Mouse (Mus musculus): Measurements from ENCODE around the gene Krtap10-4. TPM values are rescaled to one million over a fixed set of nuclear protein-coding genes. Genes with fewer than 3 reads are reported as not detected.

Krtap10-4 gene
- polyA plus RNA-seq, 1 experiment from 2014 or later: not detected

Other genes with a start within 250 kb of the Krtap10-4 start
- 63.6 and 70.8 TPM in 2 replicates for gene Pttg1ip, start 245.4 kb downstream of the Krtap10-4 start, polyA plus RNA-seq (2015; fragmentation: Nextera tagmentation; extraction: Ambion mirVana)
- 315 and 350 TPM in 2 replicates for gene Sumo3, start 221.0 kb downstream of the Krtap10-4 start, polyA plus RNA-seq (2015; fragmentation: Nextera tagmentation; extraction: Ambion mirVana)
- gene Gm49325, start 220.9 kb downstream of the Krtap10-4 start, polyA plus RNA-seq (2015; fragmentation: Nextera tagmentation; extraction: Ambion mirVana): 1.5 and 2.9 TPM in 2 replicates
- 80.9 and 81.8 TPM in 2 replicates for gene Ube2g2, start 204.8 kb downstream of the Krtap10-4 start, polyA plus RNA-seq (2015; fragmentation: Nextera tagmentation; extraction: Ambion mirVana)
- 1.3 and 1.6 TPM in 2 replicates for gene Tspear, start 140.5 kb downstream of the Krtap10-4 start, polyA plus RNA-seq (2015; fragmentation: Nextera tagmentation; extraction: Ambion mirVana)
- gene Gm19402, start 136.3 kb downstream of the Krtap10-4 start, polyA plus RNA-seq (2015; fragmentation: Nextera tagmentation; extraction: Ambion mirVana): not detected in 2 replicates
- gene Gm9508, start 129.9 kb downstream of the Krtap10-4 start, polyA plus RNA-seq (2015; fragmentation: Nextera tagmentation; extraction: Ambion mirVana): not detected in 2 replicates
- not detected in 2 replicates for gene Gm10272, start 120.5 kb downstream of the Krtap10-4 start, polyA plus RNA-seq (2015; fragmentation: Nextera tagmentation; extraction: Ambion mirVana)
- gene Gm10024, start 115.6 kb downstream of the Krtap10-4 start, polyA plus RNA-seq (2015; fragmentation: Nextera tagmentation; extraction: Ambion mirVana): not detected in 2 replicates
- gene Gm10142, start 111.3 kb downstream of the Krtap10-4 start, polyA plus RNA-seq (2015; fragmentation: Nextera tagmentation; extraction: Ambion mirVana): not detected in 2 replicates
- gene Krtap12-1, start 106.5 kb downstream of the Krtap10-4 start, polyA plus RNA-seq (2015; fragmentation: Nextera tagmentation; extraction: Ambion mirVana): not detected in 2 replicates
- not detected in 2 replicates for gene Gm10100, start 100.6 kb downstream of the Krtap10-4 start, polyA plus RNA-seq (2015; fragmentation: Nextera tagmentation; extraction: Ambion mirVana)
- not detected in 2 replicates for gene Gm18596, start 84.5 kb downstream of the Krtap10-4 start, polyA plus RNA-seq (2015; fragmentation: Nextera tagmentation; extraction: Ambion mirVana)
- not detected in 2 replicates for gene Gm9736, start 75.7 kb downstream of the Krtap10-4 start, polyA plus RNA-seq (2015; fragmentation: Nextera tagmentation; extraction: Ambion mirVana)
- gene Gm3233, start 67.4 kb downstream of the Krtap10-4 start, polyA plus RNA-seq (2015; fragmentation: Nextera tagmentation; extraction: Ambion mirVana): not detected in 2 replicates
- not detected in 2 replicates for gene Gm3238, start 55.8 kb downstream of the Krtap10-4 start, polyA plus RNA-seq (2015; fragmentation: Nextera tagmentation; extraction: Ambion mirVana)
- not detected in 2 replicates for gene Gm7138, start 50.2 kb downstream of the Krtap10-4 start, polyA plus RNA-seq (2015; fragmentation: Nextera tagmentation; extraction: Ambion mirVana)
- gene Gm3250, start 44.6 kb downstream of the Krtap10-4 start, polyA plus RNA-seq (2015; fragmentation: Nextera tagmentation; extraction: Ambion mirVana): not detected in 2 replicates
- not detected in 2 replicates for gene Gm7137, start 38.9 kb downstream of the Krtap10-4 start, polyA plus RNA-seq (2015; fragmentation: Nextera tagmentation; extraction: Ambion mirVana)
- gene Gm9639, start 32.0 kb downstream of the Krtap10-4 start, polyA plus RNA-seq (2015; fragmentation: Nextera tagmentation; extraction: Ambion mirVana): not detected in 2 replicates
- not detected in 2 replicates for gene Gm19668, start 28.0 kb downstream of the Krtap10-4 start, polyA plus RNA-seq (2015; fragmentation: Nextera tagmentation; extraction: Ambion mirVana)
- gene Gm9507, start 15.3 kb downstream of the Krtap10-4 start, polyA plus RNA-seq (2015; fragmentation: Nextera tagmentation; extraction: Ambion mirVana): not detected in 2 replicates
- gene Gm2696, start 12.4 kb downstream of the Krtap10-4 start, polyA plus RNA-seq (2015; fragmentation: Nextera tagmentation; extraction: Ambion mirVana): not detected in 2 replicates
- not detected in 2 replicates for gene Krtap10-10, start 8.9 kb upstream of the Krtap10-4 start, polyA plus RNA-seq (2015; fragmentation: Nextera tagmentation; extraction: Ambion mirVana)
- gene Gm36176, start 19.7 kb upstream of the Krtap10-4 start, polyA plus RNA-seq (2015; fragmentation: Nextera tagmentation; extraction: Ambion mirVana): not detected in 2 replicates
- not detected in 2 replicates for gene Gm10318, start 25.8 kb upstream of the Krtap10-4 start, polyA plus RNA-seq (2015; fragmentation: Nextera tagmentation; extraction: Ambion mirVana)
- gene Gm3285, start 34.9 kb upstream of the Krtap10-4 start, polyA plus RNA-seq (2015; fragmentation: Nextera tagmentation; extraction: Ambion mirVana): not detected in 2 replicates
- 25.4 and 28.7 TPM in 2 replicates for gene Lrrc3, start 75.4 kb upstream of the Krtap10-4 start, polyA plus RNA-seq (2015; fragmentation: Nextera tagmentation; extraction: Ambion mirVana)
- 6.3 and 6.4 TPM in 2 replicates for gene Trpm2, start 143.5 kb upstream of the Krtap10-4 start, polyA plus RNA-seq (2015; fragmentation: Nextera tagmentation; extraction: Ambion mirVana)
- gene 1810043G02Rik, start 151.4 kb upstream of the Krtap10-4 start, polyA plus RNA-seq (2015; fragmentation: Nextera tagmentation; extraction: Ambion mirVana): 47.9 and 48.1 TPM in 2 replicates
- 129 and 133 TPM in 2 replicates for gene Pfkl, start 183.0 kb upstream of the Krtap10-4 start, polyA plus RNA-seq (2015; fragmentation: Nextera tagmentation; extraction: Ambion mirVana)
- gene Dnmt3l, start 214.9 kb upstream of the Krtap10-4 start, polyA plus RNA-seq (2015; fragmentation: Nextera tagmentation; extraction: Ambion mirVana): not detected in 2 replicates
- gene Aire, start 216.5 kb upstream of the Krtap10-4 start, polyA plus RNA-seq (2015; fragmentation: Nextera tagmentation; extraction: Ambion mirVana): 0.11 and 0.19 TPM in 2 replicates
- gene Icosl, start 242.2 kb upstream of the Krtap10-4 start, polyA plus RNA-seq (2015; fragmentation: Nextera tagmentation; extraction: Ambion mirVana): 0.52 and 0.64 TPM in 2 replicates

Data from midbrain, embryonic 16.5 days (tissue).